In the genomic region with DNA sequence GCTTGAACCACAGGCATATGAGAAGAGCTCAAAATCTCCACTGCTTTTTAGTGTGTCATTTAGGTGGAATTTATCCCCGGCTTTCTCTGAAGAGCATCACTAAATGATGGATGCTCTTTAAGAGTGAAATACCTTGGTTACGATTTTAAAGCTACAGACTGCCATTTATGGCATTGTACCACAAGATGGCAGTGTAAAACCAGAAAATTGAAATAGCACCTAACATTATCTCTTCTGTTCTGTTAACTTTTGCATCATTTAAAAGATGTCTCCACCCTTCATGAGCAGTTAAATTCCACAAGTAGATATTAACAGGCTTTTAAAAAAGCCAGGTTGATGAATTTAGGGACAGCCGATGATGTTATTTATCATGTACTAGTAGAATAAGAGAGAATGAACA, we compare ENCODE assay signal across 11 mouse cellular contexts.
A peak's percentile ranks its signal among the peaks of the same experiment; 100 is the strongest.
DNase-seq lines count a peak whose midpoint lies in the region; ATAC-seq and TF ChIP-seq lines count a peak whose summit lies in the region.
"Had no signal": no experiment of that assay in that cellular context is flagged by ENCODE, and none has a peak within 500 bp of the region (broad histone marks: within the 10 kb centered on the region; RNA-seq: fewer than 3 reads in every experiment).

No protein-coding gene starts in this region.

- 68% methylated on average over 3 of the region's 3 CpGs for WGBS in forebrain, embryonic 14.5 days
- WGBS in forebrain, embryonic 12.5 days = 78% methylated on average over 3 of the region's 3 CpGs

- no peaks in the 10 kb centered on the region for H3K4me1 ChIP-seq in forebrain, embryonic 14.5 days (ENCODE audit: control insufficient read depth, insufficient read depth, low read length)
- no peaks in the 10 kb centered on the region for H3K4me1 ChIP-seq in forebrain, embryonic 12.5 days
- H3K4me1 ChIP-seq in G1E (ENCODE audit: insufficient read depth, low read depth, low read length) = no peaks in the 10 kb centered on the region
- H3K4me1 ChIP-seq: embryonic facial prominence, embryonic 15.5 days; limb, embryonic 12.5 days; neural tube, embryonic 13.5 days had no signal

- intact Hi-C loops in left cerebral cortex, postnatal 14 days (cut with DNase I) = loop anchor here (5.0 kb wide), 1 partner anchor 533 kb away; no protein-coding TSS in a partner anchor

- H3K4me3 ChIP-seq in forebrain, embryonic 14.5 days (ENCODE audit: low read depth, low read length) = no peak overlapping the region
- no peak overlapping the region for H3K4me3 ChIP-seq in forebrain, embryonic 12.5 days (replicated peaks)
- no peak overlapping the region for H3K4me3 ChIP-seq in G1E (ENCODE audit: low read depth, low read length)
- H3K4me3 ChIP-seq: embryonic facial prominence, embryonic 15.5 days; limb, embryonic 12.5 days; neural tube, embryonic 13.5 days had no signal

- peaks cover 58% of the 10 kb centered on the region for H3K36me3 ChIP-seq in forebrain, embryonic 14.5 days (ENCODE audit: control insufficient read depth, insufficient read depth, low read length)
- H3K36me3 ChIP-seq in forebrain, embryonic 12.5 days (replicated peaks) = peaks cover 53% of the 10 kb centered on the region
- peaks cover 91% of the 10 kb centered on the region for H3K36me3 ChIP-seq in G1E (replicated peaks)

- no peak overlapping the region for H3K4me2 ChIP-seq in forebrain, embryonic 14.5 days (ENCODE audit: low read length)
- H3K4me2 ChIP-seq in forebrain, embryonic 12.5 days = no peak overlapping the region
- H3K4me2 ChIP-seq: embryonic facial prominence, embryonic 15.5 days; limb, embryonic 12.5 days; neural tube, embryonic 13.5 days had no signal

- H3K27ac ChIP-seq in forebrain, embryonic 14.5 days (ENCODE audit: low read depth, low read length) = no peak overlapping the region
- no peak overlapping the region for H3K27ac ChIP-seq in forebrain, embryonic 12.5 days
- H3K27ac ChIP-seq: embryonic facial prominence, embryonic 15.5 days; limb, embryonic 12.5 days; neural tube, embryonic 13.5 days had no signal

- no peak overlapping the region for H3K9ac ChIP-seq in forebrain, embryonic 14.5 days (ENCODE audit: low read length)
- H3K9ac ChIP-seq in forebrain, embryonic 12.5 days = no peak overlapping the region
- H3K9ac ChIP-seq: embryonic facial prominence, embryonic 15.5 days; limb, embryonic 12.5 days; neural tube, embryonic 13.5 days had no signal

- DNase-seq in forebrain, embryonic 14.5 days (ENCODE audit: low spot score) = peak; percentile 71
- peak; percentile 40 to 56 for DNase-seq in left cerebral cortex, postnatal 14 days (ENCODE audit: low spot score in 2 of 2)
- no peak for DNase-seq in left cerebral cortex, adult 8-10 months (ENCODE audit: low spot score in 2 of 2)
- no peak for DNase-seq in G1E (ENCODE audit: low spot score)
- DNase-seq in fibroblast of lung, adult 2 months (ENCODE audit: low read depth) = peak; percentile 14
- no peak for DNase-seq in thymus, adult 18-20 months
- DNase-seq in adrenal gland, postnatal 10 days = no peak

- H3K27me3 ChIP-seq in forebrain, embryonic 14.5 days (replicated peaks; ENCODE audit: control insufficient read depth, insufficient read depth, low read length) = no peaks in the 10 kb centered on the region
- no peaks in the 10 kb centered on the region for H3K27me3 ChIP-seq in forebrain, embryonic 12.5 days
- H3K27me3 ChIP-seq in G1E (ENCODE audit: insufficient read depth, low read length) = no peaks in the 10 kb centered on the region
- H3K27me3 ChIP-seq: embryonic facial prominence, embryonic 15.5 days; limb, embryonic 12.5 days; neural tube, embryonic 13.5 days had no signal

- no peak for ATAC-seq in forebrain, embryonic 14.5 days
- ATAC-seq in forebrain, embryonic 12.5 days (ENCODE audit: low FRiP score) = no peak
- ATAC-seq in G1E (ENCODE audit: extremely low read depth, insufficient number of reproducible peaks, low FRiP score, poor library complexity, severe bottlenecking) = no peak

- H3K9me3 ChIP-seq in forebrain, embryonic 14.5 days (replicated peaks; ENCODE audit: control insufficient read depth, low read length) = no peaks in the 10 kb centered on the region
- no peaks in the 10 kb centered on the region for H3K9me3 ChIP-seq in forebrain, embryonic 12.5 days
- H3K9me3 ChIP-seq in G1E (replicated peaks) = no peaks in the 10 kb centered on the region
- H3K9me3 ChIP-seq: embryonic facial prominence, embryonic 15.5 days; limb, embryonic 12.5 days; neural tube, embryonic 13.5 days had no signal

- 0 out of 2 replicates have a peak, but pooled peaks have one; percentile 16 for TF ChIP-seq CTCF in G1E (IDR thresholded peaks at IDR 0.05; ENCODE audit: low read depth, low read length)

Comparison
In these comparisons a context has a peak if more than half of its experiments do, and no peak if none do; other contexts are left out.
1. DNase-seq: peak in forebrain, embryonic 14.5 days (single experiment), left cerebral cortex, postnatal 14 days (2 of 2) and fibroblast of lung, adult 2 months (single experiment); none in left cerebral cortex, adult 8-10 months (0 of 2), G1E (single experiment), thymus, adult 18-20 months (0 of 2) and adrenal gland, postnatal 10 days (single experiment).